Mouse (Mus musculus): ENCODE measurements at regions not wholly inside any gene's neighbourhood (a gene's known extent, or its start where the extent isn't known, plus 50 kb on each side); places are given as distances from the start of the nearest gene placed in this dataset.

- Histone ChIP-seq H3K9me3 (ENCODE audit: low read length) (no peaks in the 10 kb centered on the region), H3K4me1 (ENCODE audit: insufficient read depth, low read length) (no peaks in the 10 kb centered on the region), H3K27me3 (ENCODE audit: insufficient read depth, low read length) (no peaks in the 10 kb centered on the region; the same call in 1 of the 2 replicates), H3K4me3 (ENCODE audit: low read depth, low read length) (no peak overlapping the region), H3K4me2 (ENCODE audit: low read depth, low read length, poor library complexity, severe bottlenecking) (no peak overlapping the region), H3K9ac (replicated peaks; ENCODE audit: low read length, poor library complexity, severe bottlenecking) (no peak overlapping the region), H3K36me3 (ENCODE audit: insufficient read depth, low read length) (no peaks in the 10 kb centered on the region), H3K27ac (ENCODE audit: low read depth, low read length) (no peak overlapping the region)
- TF ChIP-seq CTCF (IDR thresholded peaks at IDR 0.05): no peak
- ATAC-seq (ENCODE audit: low FRiP score) (no peak), DNase-seq (ENCODE audit: low spot score) (no peak)
- WGBS: 84% methylated on average over 5 of the region's 5 CpGs
These were observed 56.1 kb upstream of the Picalm start for GRCm38 (mm10) chr7:90073865-90074264.

GRCm38 (mm10) chr7:90074592-90074991 lies 55.4 kb upstream of the Picalm start:
- Histone ChIP-seq H3K9ac (replicated peaks; ENCODE audit: low read length, poor library complexity, severe bottlenecking) (no peak overlapping the region), H3K27ac (ENCODE audit: low read depth, low read length) (no peak overlapping the region), H3K27me3 (ENCODE audit: insufficient read depth, low read length) (no peaks in the 10 kb centered on the region; the same call in 1 of the 2 replicates), H3K9me3 (ENCODE audit: low read length) (no peaks in the 10 kb centered on the region), H3K4me3 (ENCODE audit: low read depth, low read length) (no peak overlapping the region), H3K4me1 (ENCODE audit: insufficient read depth, low read length) (no peaks in the 10 kb centered on the region), H3K36me3 (ENCODE audit: insufficient read depth, low read length) (no peaks in the 10 kb centered on the region), H3K4me2 (ENCODE audit: low read depth, low read length, poor library complexity, severe bottlenecking) (no peak overlapping the region)
- TF ChIP-seq CTCF (IDR thresholded peaks at IDR 0.05): no peak
- DNase-seq (ENCODE audit: low spot score) (peak; percentile 22), ATAC-seq (ENCODE audit: low FRiP score) (no peak)
- WGBS: 80% methylated on average over 2 of the region's 2 CpGs

GRCm38 (mm10) chr7:90077565-90077964 lies 52.4 kb upstream of the Picalm start:
- H3K4me2 ChIP-seq (ENCODE audit: low read depth, low read length, poor library complexity, severe bottlenecking): no peak overlapping the region
- H3K4me1 ChIP-seq (ENCODE audit: insufficient read depth, low read length): no peaks in the 10 kb centered on the region
- H3K36me3 ChIP-seq (ENCODE audit: insufficient read depth, low read length): no peaks in the 10 kb centered on the region
- no peak for TF ChIP-seq CTCF (IDR thresholded peaks at IDR 0.05)
- ATAC-seq (ENCODE audit: low FRiP score): no peak
- no peak overlapping the region for H3K4me3 ChIP-seq (ENCODE audit: low read depth, low read length)
- DNase-seq (ENCODE audit: low spot score): no peak
- no peak overlapping the region for H3K9ac ChIP-seq (replicated peaks; ENCODE audit: low read length, poor library complexity, severe bottlenecking)
- no peaks in the 10 kb centered on the region; the same call in 1 of the 2 replicates for H3K27me3 ChIP-seq (ENCODE audit: insufficient read depth, low read length)
- no peak overlapping the region for H3K27ac ChIP-seq (ENCODE audit: low read depth, low read length)
- H3K9me3 ChIP-seq (ENCODE audit: low read length): no peaks in the 10 kb centered on the region
- 97% methylated on average over 2 of the region's 2 CpGs for WGBS

GRCm38 (mm10) chr7:90080083-90080772 lies 49.8 kb upstream of the Picalm start:
- H3K36me3 ChIP-seq (ENCODE audit: insufficient read depth, low read length): no peaks in the 10 kb centered on the region

More at GRCm38 (mm10) chr7:90080083-90080772, 49.8 kb upstream of the Picalm start:
- Histone ChIP-seq H3K27ac (ENCODE audit: low read depth, low read length) (no peak overlapping the region), H3K9ac (replicated peaks; ENCODE audit: low read length, poor library complexity, severe bottlenecking) (no peak overlapping the region), H3K4me2 (ENCODE audit: low read depth, low read length, poor library complexity, severe bottlenecking) (no peak overlapping the region), H3K4me3 (ENCODE audit: low read depth, low read length) (no peak overlapping the region), H3K27me3 (ENCODE audit: insufficient read depth, low read length) (no peaks in the 10 kb centered on the region; the same call in 1 of the 2 replicates), H3K9me3 (ENCODE audit: low read length) (no peaks in the 10 kb centered on the region), H3K4me1 (ENCODE audit: insufficient read depth, low read length) (no peaks in the 10 kb centered on the region)
- no peak for TF ChIP-seq CTCF (IDR thresholded peaks at IDR 0.05)
- DNase-seq (ENCODE audit: low spot score) (no peak), ATAC-seq (ENCODE audit: low FRiP score) (no peak)
- 74% methylated on average over 7 of the region's 7 CpGs for WGBS
